Mouse (Mus musculus): ENCODE results near the gene Fhit. TPM values are rescaled to one million over a fixed set of nuclear protein-coding genes. Genes with fewer than 3 reads are reported as not detected.

Fhit gene
- total RNA-seq, 2 experiments from 2014 or later = 6.2 to 7.2 TPM

DNA sequence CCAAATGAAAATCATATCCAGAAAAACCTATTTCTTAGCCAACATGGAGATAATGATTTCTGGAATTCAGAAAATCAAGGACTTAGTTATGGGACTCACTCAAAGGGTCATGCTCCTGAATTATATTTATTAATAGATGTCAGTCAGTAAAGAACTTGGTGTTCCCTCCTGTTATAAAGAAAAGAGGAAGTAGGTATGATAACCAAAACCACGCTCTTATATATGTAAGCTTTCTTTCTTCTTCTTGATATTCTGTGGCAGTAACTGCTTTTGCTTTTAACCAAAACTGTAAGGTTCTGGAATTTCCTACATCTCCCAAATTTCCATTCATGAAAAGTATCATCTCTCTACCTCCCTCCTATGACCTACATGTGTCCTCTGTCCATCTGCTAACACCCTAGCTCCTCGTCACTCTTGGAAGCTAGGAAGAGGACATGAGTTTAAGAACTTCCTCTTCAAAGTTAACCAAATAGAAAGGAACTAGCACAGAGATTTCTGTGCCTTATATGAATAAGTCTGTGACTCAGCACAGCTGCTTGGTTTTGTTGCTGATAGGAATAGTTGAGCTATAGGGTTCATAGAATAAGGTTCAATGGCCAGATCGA, 731.3 kb downstream of the Fhit start:
- intact Hi-C loops (cut with DNase I) = no loop called here
- DNase-seq (ENCODE audit: low spot score in 2 of 2) = no peak

DNA sequence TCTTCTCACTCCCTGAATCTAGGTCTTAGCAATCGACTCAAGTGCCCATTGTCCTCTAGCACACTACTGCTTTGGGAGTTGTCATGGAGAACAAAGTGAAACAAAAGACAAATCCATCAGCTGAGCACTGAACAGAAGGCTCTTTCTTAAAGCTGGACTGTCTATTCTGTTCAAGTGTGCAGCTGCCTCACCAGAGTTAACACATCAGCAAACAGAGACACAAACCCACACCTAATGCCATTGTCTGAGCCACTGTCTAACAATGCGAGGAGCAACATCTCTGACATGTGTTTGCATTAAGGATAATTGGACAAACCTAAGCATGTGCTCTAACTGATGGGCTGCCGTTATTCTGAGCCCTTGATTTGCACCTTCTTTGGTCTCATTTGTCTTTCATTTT, 738.3 kb downstream of the Fhit start:
- intact Hi-C loops (cut with DNase I) = no loop called here

DNA sequence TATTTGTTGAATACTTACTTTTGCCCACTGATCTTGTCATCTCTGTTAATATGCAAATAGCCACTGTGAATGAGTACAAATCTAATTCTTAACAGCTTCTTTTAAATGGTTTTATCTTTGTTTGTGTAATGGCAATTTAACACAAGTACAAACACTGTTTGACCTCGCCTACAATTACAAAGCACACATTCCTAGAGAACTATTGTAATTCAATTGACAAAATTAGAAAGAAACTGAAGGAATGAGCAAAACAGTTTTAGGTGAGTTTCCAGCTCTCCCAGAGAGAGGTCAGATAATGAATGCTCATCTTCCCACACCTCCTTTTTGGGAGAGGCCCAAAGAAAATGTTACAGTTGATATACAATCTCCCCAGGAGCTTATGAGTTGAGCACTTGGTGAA, 739.6 kb downstream of the Fhit start:
- DNase-seq (ENCODE audit: low spot score in 2 of 2) = no peak
- intact Hi-C loops (cut with DNase I) = no loop called here

More for the DNA sequence above, 738.3 kb downstream of the Fhit start:
- no peak for DNase-seq (ENCODE audit: low spot score in 2 of 2)

DNA sequence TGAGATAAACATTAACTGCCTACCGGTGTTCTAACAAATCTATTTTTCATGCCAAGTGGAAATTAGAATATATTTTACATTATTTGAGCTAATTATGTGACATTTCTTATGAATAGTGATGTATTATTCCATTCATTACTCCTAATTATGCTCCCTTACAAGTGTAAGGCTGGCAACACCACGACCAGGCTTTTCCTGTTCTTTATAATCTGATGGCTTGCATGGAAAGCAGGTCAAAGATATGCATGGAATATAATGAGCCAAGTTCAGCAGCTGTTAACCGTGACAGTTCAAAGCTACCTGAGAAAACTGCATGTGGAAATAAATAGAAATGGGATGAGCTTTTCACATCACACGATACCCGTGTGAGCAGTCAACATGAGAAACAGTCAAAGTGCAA, 746.8 kb downstream of the Fhit start:
- DNase-seq (ENCODE audit: low spot score in 2 of 2) = no peak
- intact Hi-C loops (cut with DNase I) = no loop called here

DNA sequence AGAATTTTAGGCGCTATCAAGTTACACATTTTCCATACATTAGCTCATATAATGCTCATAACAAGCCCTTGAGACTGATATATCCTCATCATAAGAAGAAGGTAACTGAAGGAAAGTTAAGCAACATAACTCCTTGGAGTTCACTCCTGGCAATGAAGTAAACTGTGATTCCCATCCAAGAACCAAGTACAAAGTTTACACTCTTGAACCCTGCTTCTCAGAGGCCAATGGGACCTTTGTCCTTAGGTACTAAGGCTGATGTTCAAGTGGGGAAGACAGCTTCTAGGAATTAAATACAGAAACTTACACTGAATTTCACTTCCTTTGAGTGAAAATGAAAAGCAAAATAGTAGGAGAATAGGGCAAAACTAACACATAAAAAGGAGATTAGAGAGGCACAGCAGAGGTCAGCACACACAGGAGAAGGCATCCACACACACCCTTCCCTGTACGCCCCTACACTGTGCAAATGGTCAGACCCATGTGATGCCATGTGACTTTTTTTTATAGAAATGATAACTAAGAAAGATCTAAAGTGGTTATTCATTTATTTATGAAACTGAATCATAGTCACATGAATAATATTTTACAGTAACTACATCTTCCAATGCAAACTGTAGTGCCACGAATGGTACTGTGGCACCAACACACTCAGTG, 752.4 kb downstream of the Fhit start:
- DNase-seq (ENCODE audit: low spot score in 2 of 2) = no peak
- intact Hi-C loops (cut with DNase I) = no loop called here

DNA sequence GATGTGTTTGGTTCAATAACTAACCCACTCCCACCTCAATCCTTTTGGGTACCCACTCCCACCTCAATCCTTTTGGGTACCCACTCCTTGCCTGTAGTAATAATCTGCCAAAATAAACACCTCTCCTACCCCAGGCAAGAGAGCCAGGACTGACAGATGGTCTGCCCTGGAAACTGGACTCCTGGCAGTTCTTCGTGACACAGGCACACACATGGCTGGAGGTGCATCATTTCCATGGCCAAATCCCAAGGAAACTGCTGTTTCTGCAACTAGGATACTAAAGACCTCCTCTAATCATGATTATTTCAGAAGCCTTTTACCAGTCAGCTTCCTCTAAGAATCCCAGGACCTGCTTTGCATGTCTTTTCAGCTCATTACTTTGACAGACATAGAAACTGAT, 756.5 kb downstream of the Fhit start:
- intact Hi-C loops (cut with DNase I) = no loop called here
- no peak for DNase-seq (ENCODE audit: low spot score in 2 of 2)

DNA sequence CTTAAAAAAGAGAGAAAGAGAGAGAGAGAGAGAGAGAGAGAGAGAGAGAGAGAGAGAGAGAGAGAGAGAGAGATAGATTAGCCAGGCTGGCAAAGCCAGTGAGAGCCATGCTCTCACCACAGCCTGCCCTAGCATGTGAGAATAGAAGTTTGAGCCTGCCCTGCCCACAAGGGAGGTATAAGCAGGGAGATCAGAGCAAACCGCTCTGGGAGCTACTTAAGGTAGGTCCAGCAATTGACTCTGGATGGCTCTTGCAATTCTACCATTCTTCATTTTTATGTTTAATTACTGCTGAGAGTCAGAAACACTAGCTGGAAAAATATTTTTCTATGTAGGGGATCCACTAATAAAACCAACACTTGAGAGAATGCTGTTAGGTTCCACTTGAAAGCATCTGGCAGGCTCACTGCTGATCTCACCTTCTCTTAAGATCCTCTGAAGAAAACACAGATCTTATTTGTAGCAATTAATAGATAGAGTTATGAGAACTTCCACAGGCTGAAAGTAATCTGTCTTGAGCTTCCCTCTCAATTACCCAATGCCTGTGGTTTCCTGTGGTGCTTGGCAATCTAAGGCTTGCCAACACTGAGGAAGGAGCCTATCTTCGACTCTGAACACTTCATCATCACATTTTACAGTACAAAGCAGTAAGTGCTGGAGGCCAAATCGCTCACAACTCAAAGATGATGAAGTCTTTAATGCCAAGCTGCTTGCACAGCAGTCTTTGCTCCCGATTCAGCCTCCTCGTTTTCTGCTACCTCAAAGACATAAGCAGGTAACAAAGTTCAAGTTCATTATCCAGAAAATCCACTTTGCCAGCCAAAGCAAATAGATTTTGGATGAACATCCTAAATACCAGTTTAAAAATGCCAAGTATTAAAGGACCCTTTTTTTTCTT, 793.8 kb downstream of the Fhit start:
- DNase-seq (ENCODE audit: low spot score in 2 of 2) = no peak
- intact Hi-C loops (cut with DNase I) = no loop called here

DNA sequence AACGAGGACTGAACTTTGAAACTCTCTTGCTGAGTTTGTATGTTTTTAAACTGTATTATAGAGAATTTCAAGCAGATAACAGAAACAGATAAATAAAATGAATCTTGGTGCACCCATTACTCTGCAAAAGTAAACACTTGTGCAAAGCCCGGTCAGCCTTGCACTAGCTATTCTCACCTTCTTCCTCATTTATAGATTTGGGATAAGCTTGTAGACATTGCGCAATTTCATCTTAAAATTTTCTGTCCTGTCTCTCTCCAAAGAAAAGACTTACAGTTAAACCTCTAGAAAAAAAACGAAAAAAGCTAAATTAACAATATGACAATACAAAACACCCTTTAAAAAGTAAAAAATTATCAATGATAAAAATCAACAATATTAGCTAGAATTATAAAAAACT, 795.0 kb downstream of the Fhit start:
- intact Hi-C loops (cut with DNase I) = no loop called here
- no peak for DNase-seq (ENCODE audit: low spot score in 2 of 2)

DNA sequence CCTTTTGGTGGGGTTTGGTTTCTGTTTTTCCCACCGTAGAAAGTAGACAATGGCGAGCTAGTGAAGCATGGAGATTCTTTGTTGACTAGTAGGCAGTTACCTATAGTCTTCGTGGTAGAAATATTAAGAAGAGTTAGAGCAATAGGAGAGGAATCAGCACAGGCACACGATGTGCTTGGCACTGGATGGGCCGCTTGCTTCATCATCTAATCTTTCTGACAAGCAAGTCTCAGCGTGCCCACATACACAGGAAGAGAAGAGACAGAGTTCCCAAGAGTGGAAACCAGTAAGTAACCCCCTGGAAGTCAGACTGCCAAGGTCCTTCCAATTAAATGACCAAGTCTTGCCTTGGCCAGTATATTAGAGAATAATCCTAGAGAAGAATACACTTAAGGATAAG, 797.6 kb downstream of the Fhit start:
- intact Hi-C loops (cut with DNase I) = no loop called here
- DNase-seq (ENCODE audit: low spot score in 2 of 2) = no peak

DNA sequence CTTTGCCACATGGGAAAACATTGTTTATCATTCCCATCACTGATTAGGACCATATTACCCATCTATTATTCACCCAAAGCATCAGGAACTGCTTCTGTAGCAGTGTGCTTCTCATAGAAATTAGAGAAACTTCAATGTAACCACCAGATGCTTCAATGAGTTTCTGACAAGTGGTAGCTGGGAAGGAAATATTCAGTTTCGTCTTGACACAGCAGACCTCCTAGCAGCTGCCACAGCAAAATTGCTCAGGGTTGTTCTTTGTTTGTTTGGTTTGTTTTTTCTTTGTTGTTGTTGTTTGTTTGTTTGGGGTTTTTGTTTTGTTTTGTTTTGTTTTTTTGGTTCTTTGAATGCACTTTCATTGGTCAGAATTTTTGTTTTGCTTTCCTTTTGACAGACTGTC, 798.5 kb downstream of the Fhit start:
- intact Hi-C loops (cut with DNase I) = no loop called here
- DNase-seq (ENCODE audit: low spot score in 2 of 2) = no peak

DNA sequence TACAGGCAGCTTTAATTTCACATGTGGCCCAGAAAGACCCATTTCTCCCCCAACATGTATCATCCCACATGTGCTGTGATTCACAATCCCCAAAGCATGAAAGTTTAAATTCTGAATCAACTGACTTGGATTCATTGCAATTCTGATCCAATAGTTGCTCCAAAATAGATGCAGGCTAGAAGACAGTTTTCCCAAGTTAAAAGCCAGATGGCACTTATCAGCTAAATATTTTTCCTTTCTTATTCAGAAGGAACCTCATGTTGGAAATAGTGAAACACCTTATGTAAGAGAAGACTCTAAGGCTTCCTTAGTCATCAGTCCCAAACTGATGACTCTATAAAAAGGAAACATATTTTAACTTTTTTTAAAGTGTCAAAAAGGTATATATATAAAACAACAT, 815.9 kb downstream of the Fhit start:
- DNase-seq (ENCODE audit: low spot score in 2 of 2) = peak in 1 of 2 experiments; percentile 68
- intact Hi-C loops (cut with DNase I) = no loop called here

DNA sequence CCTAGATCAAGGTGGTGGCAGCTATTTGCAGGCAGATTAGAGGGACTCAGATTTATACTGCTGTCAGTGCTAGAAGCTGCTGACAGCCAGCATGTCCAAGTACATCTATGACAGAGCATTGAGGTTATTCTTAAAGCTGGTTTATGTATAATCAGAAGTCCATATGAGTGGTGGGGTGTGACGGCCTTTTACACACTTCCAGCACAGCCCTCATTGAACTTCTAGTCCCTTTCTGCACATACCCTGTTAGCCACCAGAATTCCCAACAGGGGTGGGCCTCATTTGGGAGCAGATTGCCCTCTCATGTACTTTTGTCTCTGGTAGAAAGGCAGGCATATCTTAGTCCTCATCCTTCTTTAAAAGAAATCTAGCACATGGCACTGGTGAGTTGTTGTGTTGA, 817.8 kb downstream of the Fhit start:
- DNase-seq (ENCODE audit: low spot score in 2 of 2) = no peak
- intact Hi-C loops (cut with DNase I) = no loop called here

DNA sequence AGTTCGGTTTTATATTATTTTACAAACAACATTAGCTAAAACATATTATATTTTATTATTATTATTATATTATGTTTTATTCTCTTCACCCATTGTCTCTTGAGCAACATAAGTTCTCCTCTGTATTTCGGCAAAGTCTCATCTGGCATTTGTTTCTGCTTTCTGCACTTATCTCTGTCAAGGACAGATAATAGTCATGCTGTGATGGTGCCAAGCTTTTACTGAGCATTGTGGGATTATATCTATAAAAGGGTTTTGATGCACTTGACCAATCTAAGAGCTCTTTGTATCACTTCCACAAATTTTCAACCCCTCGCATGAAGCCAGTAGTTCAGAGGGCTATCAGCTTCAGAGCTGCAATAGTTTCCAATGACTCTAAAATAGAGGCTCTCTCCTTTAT, 845.1 kb downstream of the Fhit start:
- intact Hi-C loops (cut with DNase I) = no loop called here
- DNase-seq (ENCODE audit: low spot score in 2 of 2) = no peak

DNA sequence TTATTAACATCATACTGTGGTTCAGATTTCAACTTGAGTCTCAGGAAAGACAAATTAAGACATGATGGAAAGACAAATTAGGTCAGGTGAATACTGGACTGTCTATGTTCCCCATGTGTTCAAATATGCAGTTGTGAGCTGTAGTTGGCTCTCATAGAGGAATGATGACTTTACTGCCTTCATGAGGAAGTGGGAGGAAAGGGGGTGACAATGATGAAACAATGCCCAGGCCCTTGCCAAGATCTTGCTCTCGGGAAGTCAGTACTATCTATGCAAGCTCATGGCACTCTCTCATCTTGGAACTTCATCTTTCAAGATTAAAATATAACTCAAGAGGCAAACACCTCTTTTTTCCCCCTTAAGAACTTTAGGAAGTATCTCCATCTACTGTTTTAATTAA, 849.6 kb downstream of the Fhit start:
- no peak for DNase-seq (ENCODE audit: low spot score in 2 of 2)
- intact Hi-C loops (cut with DNase I) = no loop called here

DNA sequence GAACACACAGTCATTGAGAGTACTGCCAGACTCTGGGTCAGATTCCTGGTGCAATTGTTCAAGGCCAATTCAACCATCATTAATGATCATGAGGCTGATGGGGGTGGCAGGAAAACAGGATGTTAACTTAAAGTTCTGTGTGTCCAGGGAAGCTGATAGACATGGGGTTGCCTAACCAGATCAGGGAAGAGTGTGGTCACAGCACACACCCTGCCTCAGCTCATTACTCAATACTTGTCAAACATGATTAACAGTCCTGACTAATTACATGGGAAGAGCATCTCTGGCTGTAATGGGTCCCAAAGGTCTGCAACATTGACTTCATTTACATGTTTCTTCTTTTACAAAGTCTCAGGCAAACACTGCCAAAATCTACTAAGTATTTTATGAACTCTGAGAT, 856.5 kb downstream of the Fhit start:
- intact Hi-C loops (cut with DNase I) = no loop called here
- DNase-seq (ENCODE audit: low spot score in 2 of 2) = no peak

DNA sequence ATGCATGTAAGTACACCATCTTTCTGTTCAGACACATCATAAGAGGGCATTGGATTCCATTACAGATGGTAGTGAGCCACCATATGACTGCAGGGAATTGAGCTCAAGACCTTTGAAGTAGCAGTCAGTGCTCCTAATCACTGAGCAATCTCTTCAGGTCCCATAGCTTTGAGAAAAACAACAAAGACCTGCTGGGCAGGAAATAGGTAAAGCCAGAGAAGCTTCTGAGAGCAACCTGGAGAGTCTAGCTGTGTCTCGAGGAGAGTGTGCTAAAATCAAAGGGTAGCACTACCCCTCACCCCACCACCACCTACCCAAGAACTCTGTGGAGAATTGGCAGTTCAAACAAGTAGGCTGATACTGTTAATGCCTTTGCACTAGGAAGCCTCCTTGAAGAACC, 860.3 kb downstream of the Fhit start:
- DNase-seq (ENCODE audit: low spot score in 2 of 2) = no peak
- intact Hi-C loops (cut with DNase I) = no loop called here

DNA sequence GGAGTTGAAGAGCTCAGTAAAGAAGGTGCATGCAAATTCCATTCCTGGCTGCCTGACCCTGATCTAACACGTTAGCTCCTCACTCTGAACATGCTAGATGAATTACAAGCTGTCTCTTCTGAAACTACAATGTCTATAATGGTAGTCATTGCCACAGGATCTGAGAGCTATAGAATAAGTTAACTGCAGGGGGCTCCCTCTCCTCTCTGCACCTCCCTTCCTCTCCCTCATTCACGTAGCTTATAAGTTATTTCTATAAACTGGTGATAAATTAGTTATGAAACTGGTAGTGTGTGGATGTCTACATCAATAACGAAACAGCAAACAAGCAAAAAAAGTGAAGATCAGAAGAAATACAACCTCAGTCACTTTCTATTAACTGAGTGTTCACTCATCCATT, 860.9 kb downstream of the Fhit start:
- intact Hi-C loops (cut with DNase I) = no loop called here
- no peak for DNase-seq (ENCODE audit: low spot score in 2 of 2)

DNA sequence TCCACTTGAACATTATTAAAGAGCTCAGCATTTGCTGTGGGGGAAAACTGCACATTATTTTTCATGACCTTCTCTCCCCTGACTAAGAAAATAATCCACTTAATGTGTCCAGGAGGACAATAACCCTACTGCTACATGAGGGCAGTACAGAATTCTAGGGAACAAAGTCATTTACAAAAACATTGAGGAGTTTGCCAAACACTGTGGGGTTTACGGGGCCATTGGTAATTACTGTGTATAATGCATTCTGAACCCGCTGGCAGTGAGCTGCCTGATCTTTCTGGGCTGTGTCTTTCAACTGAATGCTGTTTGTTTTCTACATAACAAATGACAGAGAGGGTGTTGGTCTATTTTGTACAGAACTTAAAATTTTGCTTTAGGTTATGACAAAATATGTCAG, 862.8 kb downstream of the Fhit start:
- DNase-seq (ENCODE audit: low spot score in 2 of 2) = no peak
- intact Hi-C loops (cut with DNase I) = no loop called here

DNA sequence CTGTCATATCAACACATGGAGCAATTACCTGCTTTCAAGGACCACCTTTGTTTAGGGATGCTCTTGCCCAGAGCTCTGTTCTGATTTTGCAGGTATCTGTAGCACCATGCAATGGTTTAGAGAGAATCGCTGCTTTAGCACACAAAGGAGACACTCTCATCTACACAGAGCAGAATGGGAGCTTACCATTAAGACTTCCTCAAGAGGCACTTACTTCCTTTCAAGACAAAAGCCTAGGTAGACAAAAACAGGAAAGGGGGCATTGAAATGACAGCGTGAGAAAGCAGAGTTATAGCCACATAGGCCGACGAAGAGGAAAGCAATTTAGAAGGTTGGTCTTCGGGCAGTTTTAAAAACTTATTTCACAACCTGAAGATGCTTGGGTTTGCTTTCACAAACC, 872.8 kb downstream of the Fhit start:
- DNase-seq (ENCODE audit: low spot score in 2 of 2) = no peak
- intact Hi-C loops (cut with DNase I) = no loop called here

DNA sequence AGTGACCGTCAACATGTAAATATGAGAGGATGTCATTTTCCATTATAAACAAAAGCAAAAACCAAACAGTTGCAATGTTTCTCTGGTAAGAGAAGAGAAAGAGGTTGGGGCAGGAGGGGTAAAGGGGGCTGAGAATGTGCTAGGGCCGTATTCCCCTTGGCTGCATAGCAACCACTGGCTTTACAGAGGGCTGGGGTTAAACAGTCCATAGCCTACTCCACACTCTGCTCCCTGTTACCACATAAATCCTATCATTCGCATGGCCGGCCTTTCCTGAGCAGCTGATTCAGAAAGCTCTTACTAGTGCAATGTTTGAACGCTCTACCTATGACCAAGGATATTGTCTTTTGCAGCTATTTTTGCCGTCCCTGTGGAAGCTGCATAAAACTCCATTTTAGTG, 875.8 kb downstream of the Fhit start:
- intact Hi-C loops (cut with DNase I) = no loop called here
- DNase-seq (ENCODE audit: low spot score in 2 of 2) = no peak

DNA sequence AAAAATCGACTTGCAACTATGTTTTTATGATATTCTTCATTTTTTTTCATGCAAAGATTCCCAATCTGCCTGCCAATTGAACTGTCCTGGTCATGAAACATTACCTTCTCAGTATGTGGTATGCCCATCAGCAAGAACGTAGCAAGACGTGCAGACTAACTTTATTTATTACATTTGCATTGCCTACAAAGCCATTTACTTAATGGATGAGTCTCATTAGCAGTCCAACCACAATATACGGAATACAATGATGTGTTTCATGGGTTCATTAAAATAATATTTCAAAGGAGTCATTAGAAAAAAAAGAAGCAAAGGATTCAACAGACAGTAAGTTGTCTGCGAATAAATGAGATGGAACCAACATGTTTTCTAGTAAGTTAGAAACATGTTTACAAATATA, 933.1 kb downstream of the Fhit start:
- DNase-seq (ENCODE audit: low spot score in 2 of 2) = no peak
- intact Hi-C loops (cut with DNase I) = no loop called here
